Mouse (Mus musculus) megakaryocyte, embryonic 14.5 days (primary cell): ENCODE measurements around the gene Cdkn2d.

Experiments used
- FLI1 ChIP-seq: IDR thresholded peaks from 2 replicates; pipeline ENCODE4 v1.6.1; 2012; ENCODE audit warnings: low read length, inconsistent platforms, mixed read lengths
- GATA1 ChIP-seq: IDR thresholded peaks from 3 replicates; pipeline ENCODE4 v1.6.1; 2012; ENCODE audit warnings: mixed read lengths, low read length, inconsistent platforms, borderline replicate concordance

DNA sequence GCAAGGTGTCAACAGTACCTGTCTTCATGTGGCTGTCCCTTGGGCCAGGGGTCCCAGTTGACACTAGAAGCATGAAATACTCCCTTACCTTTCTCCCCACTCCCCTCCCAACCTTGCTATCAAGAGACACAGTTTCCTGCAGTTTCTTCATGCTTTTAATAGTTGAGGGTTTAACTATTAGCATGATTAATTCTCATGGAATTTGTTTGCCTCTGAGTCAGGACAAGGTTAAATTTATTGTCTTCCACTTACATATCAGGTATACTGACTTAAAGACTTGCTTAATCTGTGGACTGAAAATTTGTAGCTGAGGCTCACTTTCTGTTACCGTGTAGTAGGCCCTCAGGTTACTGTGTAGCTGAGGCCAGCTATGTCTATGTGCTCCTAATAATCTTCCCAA, 42.3 kb upstream of the Cdkn2d start:
- TF ChIP-seq GATA1 (no peak), FLI1 (no peak)
